Mouse (Mus musculus): ENCODE results near the gene Abcc10. TPM values are rescaled to one million over a fixed set of nuclear protein-coding genes. Genes with fewer than 3 reads are reported as not detected.

The Abcc10 gene
- polyA plus RNA-seq, 1 experiment from 2014 or later, result 5.7 TPM

DNA sequence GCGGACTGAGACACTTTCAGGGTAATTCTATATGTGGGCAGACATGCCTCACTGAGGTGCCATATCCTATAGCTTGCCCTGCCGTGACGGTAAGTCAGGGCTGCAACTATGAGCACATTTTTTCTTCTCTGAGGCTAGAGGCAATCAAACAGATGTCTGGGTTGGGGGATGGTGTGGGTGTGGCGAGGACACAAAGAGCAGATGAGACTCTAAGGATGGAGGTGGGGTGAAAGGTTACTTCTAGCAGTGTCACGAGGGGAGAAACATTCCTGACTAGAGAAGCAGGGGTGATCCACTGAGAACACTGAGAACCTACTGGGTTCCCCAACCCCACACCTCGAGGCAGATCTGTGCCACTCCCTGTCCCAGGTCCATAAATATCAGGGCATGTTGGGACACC lies 61.2 kb downstream of the Abcc10 start:
- Histone ChIP-seq H3K36me3 (peaks cover 99% of the 10 kb centered on the region), H3K4me3 (no peak overlapping the region), H3K4me1 (peaks cover 12% of the 10 kb centered on the region), H3K27ac (no peak overlapping the region), H3K27me3 (ENCODE audit: low read depth, poor library complexity, severe bottlenecking) (no peaks in the 10 kb centered on the region), H3K9me3 (replicated peaks) (no peaks in the 10 kb centered on the region)
- no peak for DNase-seq (ENCODE audit: low spot score)
- 65% methylated on average over 6 of the region's 6 CpGs for WGBS

DNA sequence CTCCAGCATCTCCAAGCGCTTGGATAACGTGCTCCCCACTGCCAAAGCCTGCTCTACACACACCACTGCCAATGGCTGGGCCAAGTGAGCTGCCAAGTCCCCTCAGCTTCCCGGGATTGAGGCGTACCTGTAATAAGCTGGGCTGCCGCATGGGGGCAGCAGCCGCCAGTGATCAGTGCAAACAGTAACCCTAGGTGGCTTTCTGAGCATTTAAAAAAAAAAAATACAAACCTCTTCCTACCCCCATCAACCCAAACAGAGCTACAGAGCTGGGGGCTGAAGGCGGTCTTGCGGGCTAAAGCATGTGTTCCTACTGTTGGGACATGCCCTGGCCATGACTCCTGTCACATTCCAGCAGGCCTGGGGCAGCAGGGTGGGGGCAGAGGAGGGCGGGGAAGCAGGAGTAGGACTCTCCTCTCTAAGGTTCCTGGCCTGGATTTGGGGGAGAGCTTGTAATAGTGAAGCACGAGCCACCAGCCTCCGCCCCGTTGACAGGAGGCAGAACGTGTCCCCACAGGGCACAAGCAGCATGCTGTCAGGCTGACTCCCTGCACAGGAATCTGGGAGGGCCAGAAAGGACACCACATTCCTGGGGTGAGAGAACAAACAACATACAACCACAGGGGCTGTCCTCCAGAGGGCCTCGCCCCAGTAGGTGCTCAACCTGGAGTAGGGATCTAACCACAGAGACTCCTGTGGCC lies 62.1 kb downstream of the Abcc10 start:
- peaks cover 9% of the 10 kb centered on the region for H3K4me1 ChIP-seq
- peak; percentile 85 for DNase-seq (ENCODE audit: low spot score)
- H3K27me3 ChIP-seq (ENCODE audit: low read depth, poor library complexity, severe bottlenecking), result no peaks in the 10 kb centered on the region
- H3K36me3 ChIP-seq, result peaks cover 99% of the 10 kb centered on the region
- WGBS, result 26% methylated on average over 14 of the region's 14 CpGs
- no peaks in the 10 kb centered on the region for H3K9me3 ChIP-seq (replicated peaks)
- no peak overlapping the region for H3K4me3 ChIP-seq
- no peak overlapping the region for H3K27ac ChIP-seq

DNA sequence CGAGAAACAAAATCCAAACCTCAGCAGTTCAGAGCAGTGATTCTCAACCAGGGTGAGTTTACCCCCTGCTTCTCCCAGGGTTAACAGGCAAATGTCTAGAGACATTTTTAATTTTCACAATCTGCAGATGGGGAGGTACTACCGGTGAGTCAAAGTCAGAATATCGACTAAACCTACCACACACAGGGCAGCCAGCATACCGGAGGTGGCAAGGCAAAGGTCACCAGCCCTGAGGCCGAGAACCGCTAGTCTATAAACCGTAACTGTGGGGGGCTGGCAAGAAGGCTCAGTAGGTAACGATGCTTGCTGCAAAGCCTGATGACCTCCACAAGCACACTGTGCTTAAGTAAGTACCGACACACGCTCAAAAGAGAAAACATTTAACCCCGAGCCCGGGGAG lies 62.6 kb downstream of the Abcc10 start:
- H3K27ac ChIP-seq, result no peak overlapping the region

DNA sequence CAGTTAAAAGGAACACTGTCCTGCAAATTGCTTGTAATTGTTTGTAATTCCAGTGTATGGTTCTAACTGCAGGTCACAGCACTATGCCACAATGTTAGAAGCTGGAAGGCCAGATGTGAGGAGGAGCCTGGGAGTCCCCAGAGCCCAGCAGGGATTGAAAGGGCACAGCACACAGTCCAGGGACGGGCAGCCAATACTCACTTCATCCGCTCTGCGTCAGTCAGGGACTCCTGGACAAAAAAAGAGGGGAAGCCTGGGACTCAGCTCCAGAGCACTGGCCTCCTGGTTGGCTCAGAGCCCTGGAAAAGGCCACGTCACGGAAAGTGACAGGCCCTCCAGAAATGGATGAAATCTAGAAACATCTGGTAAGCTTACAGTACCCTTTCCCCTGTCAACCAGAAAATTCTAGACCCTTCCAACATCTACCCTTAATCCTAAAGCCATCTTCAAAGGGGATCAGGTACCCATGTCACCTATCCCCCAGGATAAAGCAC lies 65.9 kb downstream of the Abcc10 start:
- no peak for DNase-seq (ENCODE audit: low spot score)
- no peak overlapping the region for H3K27ac ChIP-seq
- H3K4me1 ChIP-seq, result peaks cover 9% of the 10 kb centered on the region
- H3K27me3 ChIP-seq (ENCODE audit: low read depth, poor library complexity, severe bottlenecking), result no peaks in the 10 kb centered on the region
- 92% methylated on average over 5 of the region's 5 CpGs for WGBS
- H3K36me3 ChIP-seq, result peaks cover 100% of the 10 kb centered on the region
- no peaks in the 10 kb centered on the region for H3K9me3 ChIP-seq (replicated peaks)
- H3K4me3 ChIP-seq, result no peak overlapping the region

More for the DNA sequence above, 62.6 kb downstream of the Abcc10 start:
- 83% methylated on average over 12 of the region's 12 CpGs for WGBS
- Histone ChIP-seq H3K9me3 (replicated peaks) (no peaks in the 10 kb centered on the region), H3K27me3 (ENCODE audit: low read depth, poor library complexity, severe bottlenecking) (no peaks in the 10 kb centered on the region), H3K4me3 (no peak overlapping the region), H3K36me3 (peaks cover 99% of the 10 kb centered on the region), H3K4me1 (peaks cover 9% of the 10 kb centered on the region)
- DNase-seq (ENCODE audit: low spot score), result no peak

DNA sequence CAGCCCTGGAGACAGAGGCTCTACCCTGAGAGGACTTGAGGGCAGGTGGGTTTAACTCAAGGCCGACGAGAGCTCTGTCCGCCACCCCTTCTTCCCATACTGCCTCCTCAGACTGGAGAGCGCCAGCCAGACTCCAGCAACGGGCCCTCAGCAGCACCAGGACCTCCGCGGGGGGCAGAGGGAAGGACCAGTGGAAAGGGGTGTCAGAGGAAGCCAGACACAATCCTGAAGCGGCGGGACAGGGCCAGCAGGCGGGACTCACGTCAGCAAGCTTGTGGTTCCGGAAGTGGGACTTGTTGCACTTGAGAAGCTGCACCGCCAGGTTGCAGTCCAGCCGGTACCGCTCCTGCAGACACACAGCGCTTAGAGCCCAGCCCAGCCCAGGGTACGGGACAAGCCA lies 68.5 kb downstream of the Abcc10 start:
- no peaks in the 10 kb centered on the region for H3K9me3 ChIP-seq (replicated peaks)
- WGBS, result 91% methylated on average over 17 of the region's 17 CpGs
- DNase-seq (ENCODE audit: low spot score), result no peak
- no peak overlapping the region for H3K27ac ChIP-seq
- peaks cover 25% of the 10 kb centered on the region for H3K27me3 ChIP-seq (ENCODE audit: low read depth, poor library complexity, severe bottlenecking)
- H3K4me3 ChIP-seq, result no peak overlapping the region
- H3K4me1 ChIP-seq, result peaks cover 5% of the 10 kb centered on the region
- peaks cover 83% of the 10 kb centered on the region for H3K36me3 ChIP-seq

DNA sequence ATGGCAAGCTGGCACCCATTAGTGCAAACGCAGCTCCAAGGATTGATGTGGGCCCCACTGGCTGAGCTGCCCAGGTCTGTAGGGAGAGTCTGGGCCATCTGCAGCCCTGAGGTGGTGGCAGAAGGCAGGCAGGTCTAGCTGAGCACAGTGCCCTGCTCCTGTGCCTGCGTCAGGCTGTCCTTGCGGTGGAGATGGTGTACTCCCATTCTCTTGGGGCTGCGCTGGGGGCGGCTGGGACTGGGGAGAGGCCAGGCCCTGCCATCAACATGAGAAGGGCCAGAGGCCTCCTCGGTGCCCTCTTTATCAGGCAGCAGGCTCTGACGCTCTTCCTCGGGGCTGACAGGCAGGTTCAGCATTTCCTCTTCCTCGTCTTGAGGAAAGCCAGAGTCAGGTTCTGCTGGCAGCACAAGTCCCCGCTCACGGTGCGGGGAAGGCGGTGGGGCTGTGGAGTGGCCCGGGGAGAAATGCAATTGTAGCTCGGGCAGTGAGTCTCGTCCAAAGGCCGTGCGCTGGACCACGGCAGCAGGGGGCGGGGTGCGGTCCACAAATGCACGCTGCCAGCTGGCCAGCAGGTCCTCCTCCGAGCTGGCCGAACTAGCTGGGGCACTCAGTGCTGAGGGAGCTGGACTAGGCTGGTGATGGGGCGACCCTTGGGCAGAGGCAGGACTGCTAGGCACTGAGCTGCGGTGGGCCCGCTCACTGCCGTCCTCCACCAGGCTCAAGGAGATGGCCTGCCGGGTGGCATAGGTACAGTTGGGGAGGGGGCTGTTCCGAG lies 69.7 kb downstream of the Abcc10 start:
- Histone ChIP-seq H3K36me3 (peaks cover 71% of the 10 kb centered on the region), H3K27me3 (ENCODE audit: low read depth, poor library complexity, severe bottlenecking) (peaks cover 35% of the 10 kb centered on the region), H3K9me3 (replicated peaks) (no peaks in the 10 kb centered on the region), H3K4me1 (peaks cover 15% of the 10 kb centered on the region), H3K27ac (no peak overlapping the region), H3K4me3 (no peak overlapping the region)
- DNase-seq (ENCODE audit: low spot score), result no peak
- WGBS, result 91% methylated on average over 30 of the region's 30 CpGs

DNA sequence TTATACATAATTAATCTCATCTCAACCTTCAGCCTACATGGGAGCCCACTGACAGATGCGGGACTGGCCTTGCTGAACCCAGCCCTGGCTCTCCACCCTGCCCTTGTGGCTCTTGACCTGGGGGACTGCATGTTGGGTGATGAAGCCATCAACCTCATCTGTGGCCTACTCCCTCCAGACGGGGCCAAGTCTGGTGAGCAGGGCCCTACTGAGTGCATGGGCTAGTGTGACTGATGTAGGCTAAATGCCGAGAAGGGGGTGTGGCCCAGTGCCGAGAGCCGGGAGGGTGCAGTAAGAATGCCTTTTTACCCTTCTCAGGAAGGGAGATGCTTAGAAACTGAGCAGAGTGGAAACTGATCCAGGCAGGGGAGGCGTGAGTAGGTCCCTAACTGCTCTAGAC lies 73.0 kb downstream of the Abcc10 start:
- Histone ChIP-seq H3K27me3 (ENCODE audit: low read depth, poor library complexity, severe bottlenecking) (peaks cover 35% of the 10 kb centered on the region), H3K36me3 (peaks cover 65% of the 10 kb centered on the region), H3K27ac (no peak overlapping the region), H3K4me1 (peaks cover 19% of the 10 kb centered on the region), H3K4me3 (peak overlapping the region; percentile 74; the same call in 1 of the 2 replicates), H3K9me3 (replicated peaks) (no peaks in the 10 kb centered on the region)
- WGBS, result 34% methylated on average over 6 of the region's 6 CpGs
- no peak for DNase-seq (ENCODE audit: low spot score)

DNA sequence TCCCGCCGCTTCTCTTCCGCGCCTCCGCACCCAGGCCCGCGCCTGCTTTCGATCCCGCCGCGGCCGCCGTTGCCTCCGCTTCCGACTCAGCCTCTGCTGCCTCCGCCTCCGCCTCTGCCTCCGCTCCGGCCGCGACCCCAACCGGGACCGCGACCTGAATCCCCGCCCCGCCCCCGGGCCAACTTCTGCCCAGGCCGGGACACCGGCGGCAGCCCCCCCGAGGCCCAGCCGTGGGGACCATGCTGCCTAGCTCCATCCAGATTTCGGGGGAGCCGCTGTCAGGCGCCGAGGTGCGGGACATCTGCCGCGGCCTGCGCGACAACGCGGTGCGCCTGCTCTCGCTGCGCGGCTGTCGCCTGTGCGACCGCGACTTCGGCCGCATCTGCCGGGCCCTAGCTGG lies 74.0 kb downstream of the Abcc10 start:
- Histone ChIP-seq H3K36me3 (peaks cover 65% of the 10 kb centered on the region), H3K27ac (peak overlapping the region; percentile 47; the same call in 1 of the 2 replicates), H3K4me3 (peak overlapping the region; percentile 74), H3K9me3 (replicated peaks) (no peaks in the 10 kb centered on the region), H3K4me1 (peaks cover 23% of the 10 kb centered on the region), H3K27me3 (ENCODE audit: low read depth, poor library complexity, severe bottlenecking) (peaks cover 35% of the 10 kb centered on the region)
- DNase-seq (ENCODE audit: low spot score), result no peak
- WGBS, result under 1% methylated on average over 48 of the region's 54 CpGs

DNA sequence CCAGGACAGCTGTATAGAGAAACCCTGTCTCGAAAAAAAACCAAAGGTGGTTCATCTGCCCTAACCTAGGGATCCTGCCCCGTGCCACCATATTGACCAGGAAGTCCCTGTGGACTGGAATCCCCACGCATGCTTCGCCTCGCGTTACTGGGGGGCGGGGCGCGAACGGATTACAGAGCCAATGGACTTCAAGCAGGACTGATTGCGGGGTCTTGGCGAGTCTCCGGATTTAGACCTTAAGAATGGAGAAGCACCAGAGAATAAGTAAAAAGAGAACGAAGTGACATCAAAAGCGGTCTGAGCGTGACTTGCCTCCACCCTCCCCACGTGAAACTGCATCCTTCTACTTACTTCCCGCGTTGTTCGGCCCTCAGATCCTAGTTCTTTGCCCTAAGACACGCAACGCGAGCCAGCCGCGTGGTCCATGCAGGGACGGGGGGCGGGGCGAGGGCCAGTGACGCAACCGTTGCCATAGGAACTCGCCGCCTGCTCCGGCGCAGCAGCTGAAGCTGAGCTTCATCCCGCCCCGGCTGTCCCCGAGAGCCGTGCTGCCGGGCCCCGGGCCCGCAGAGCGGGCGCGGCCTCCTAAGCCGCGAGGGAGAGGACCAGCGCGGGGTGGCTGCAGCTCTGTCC lies 74.6 kb downstream of the Abcc10 start, which contains the start of gene Lrrc73:
TSS of gene Lrrc73 (plus strand) at position 80 of the 633 bp plus-strand sequence.
- peaks cover 61% of the 10 kb centered on the region for H3K36me3 ChIP-seq
- DNase-seq (ENCODE audit: low spot score), result peak; percentile 97
- peaks cover 28% of the 10 kb centered on the region for H3K4me1 ChIP-seq
- H3K9me3 ChIP-seq (replicated peaks), result no peaks in the 10 kb centered on the region
- WGBS, result 2% methylated on average over 48 of the region's 48 CpGs
- H3K4me3 ChIP-seq, result peak within 1 kb of the TSS; percentile 74
- peak within 1 kb of the TSS; percentile 47 for H3K27ac ChIP-seq
- H3K27me3 ChIP-seq (ENCODE audit: low read depth, poor library complexity, severe bottlenecking), result peaks cover 35% of the 10 kb centered on the region

Other genes with a start within 250 kb of the Abcc10 start
- 184 and 192 TPM in 2 replicates for gene Mrps18a, start 217.4 kb downstream of the Abcc10 start, polyA plus RNA-seq (2016; fragmentation: Nextera tagmentation; extraction: Ambion mirVana)
- gene Rsph9, start 184.1 kb downstream of the Abcc10 start, polyA plus RNA-seq (2016; fragmentation: Nextera tagmentation; extraction: Ambion mirVana), result 7.7 and 10.0 TPM in 2 replicates
- gene Mad2l1bp, start 174.8 kb downstream of the Abcc10 start, polyA plus RNA-seq (2016; fragmentation: Nextera tagmentation; extraction: Ambion mirVana), result 37.7 and 39.2 TPM in 2 replicates
- gene Gtpbp2, start 167.3 kb downstream of the Abcc10 start, polyA plus RNA-seq (2016; fragmentation: Nextera tagmentation; extraction: Ambion mirVana), result 31.8 and 40.6 TPM in 2 replicates
- gene Polh, start 125.7 kb downstream of the Abcc10 start, polyA plus RNA-seq (2016; fragmentation: Nextera tagmentation; extraction: Ambion mirVana), result 11.4 and 11.5 TPM in 2 replicates
- 72.7 and 78.5 TPM in 2 replicates for gene Xpo5, start 125.6 kb downstream of the Abcc10 start, polyA plus RNA-seq (2016; fragmentation: Nextera tagmentation; extraction: Ambion mirVana)
- gene Polr1c, start 80.3 kb downstream of the Abcc10 start, polyA plus RNA-seq (2016; fragmentation: Nextera tagmentation; extraction: Ambion mirVana), result 132 and 144 TPM in 2 replicates
- gene Yipf3, start 80.3 kb downstream of the Abcc10 start, polyA plus RNA-seq (2016; fragmentation: Nextera tagmentation; extraction: Ambion mirVana), result 73.0 and 81.9 TPM in 2 replicates
- 0.25 and 0.44 TPM in 2 replicates for gene Lrrc73, start 74.8 kb downstream of the Abcc10 start, polyA plus RNA-seq (2016; fragmentation: Nextera tagmentation; extraction: Ambion mirVana)
- gene Tjap1, start 45.3 kb downstream of the Abcc10 start, polyA plus RNA-seq (2016; fragmentation: Nextera tagmentation; extraction: Ambion mirVana), result 60.3 and 61.2 TPM in 2 replicates
- gene Dlk2, start 30.9 kb downstream of the Abcc10 start, polyA plus RNA-seq (2016; fragmentation: Nextera tagmentation; extraction: Ambion mirVana), result 0.65 and 1.3 TPM in 2 replicates
- gene Zfp318, start 55.4 kb upstream of the Abcc10 start, polyA plus RNA-seq (2016; fragmentation: Nextera tagmentation; extraction: Ambion mirVana), result 7.9 and 9.4 TPM in 2 replicates
- 0.21 and 0.44 TPM in 2 replicates for gene Crip3, start 100.6 kb upstream of the Abcc10 start, polyA plus RNA-seq (2016; fragmentation: Nextera tagmentation; extraction: Ambion mirVana)
- not detected in 2 replicates for gene Slc22a7, start 110.1 kb upstream of the Abcc10 start, polyA plus RNA-seq (2016; fragmentation: Nextera tagmentation; extraction: Ambion mirVana)
- 0.09 and 0.34 TPM in 2 replicates for gene Ttbk1, start 159.3 kb upstream of the Abcc10 start, polyA plus RNA-seq (2016; fragmentation: Nextera tagmentation; extraction: Ambion mirVana)
- 70.1 and 78.6 TPM in 2 replicates for gene Dnph1, start 168.4 kb upstream of the Abcc10 start, polyA plus RNA-seq (2016; fragmentation: Nextera tagmentation; extraction: Ambion mirVana)
- gene Cul9, start 218.0 kb upstream of the Abcc10 start, polyA plus RNA-seq (2016; fragmentation: Nextera tagmentation; extraction: Ambion mirVana), result 2.4 and 5.6 TPM in 2 replicates
- gene Srf, start 227.8 kb upstream of the Abcc10 start, polyA plus RNA-seq (2016; fragmentation: Nextera tagmentation; extraction: Ambion mirVana), result 8.3 and 9.0 TPM in 2 replicates

Data from limb, embryonic 10.5 days (tissue).